Mouse (Mus musculus) liver, embryonic 15.5 days (tissue): ENCODE data around the gene Ldb3. TPM values are rescaled to one million over a fixed set of nuclear protein-coding genes. Genes with fewer than 3 reads are reported as not detected.

ENCODE experiments used
- ATAC-seq: fragments of 200-750 bp; cut with Nextera tagmentation; 2 replicates; pipeline ENCODE4 v1.8.0; 2017; ENCODE audit warnings: moderate number of reproducible peaks, mild to moderate bottlenecking, moderate library complexity; ENCODE audit not compliant: insufficient read depth
- H3K27ac ChIP-seq: fragments of 300-500 bp; sonication (generic); replicated peaks from 2 replicates; pipeline ENCODE4 v1.5.1; 2015; ENCODE audit warnings: mild to moderate bottlenecking, inconsistent platforms
- H3K27me3 ChIP-seq: fragments of 300-500 bp; sonication (generic); 2 replicates; pipeline ENCODE4 v1.6.1; 2015; ENCODE audit warnings: mild to moderate bottlenecking, inconsistent platforms
- H3K36me3 ChIP-seq: fragments of 300-500 bp; sonication (generic); replicated peaks from 2 replicates; pipeline ENCODE4 v1.6.1; 2015; ENCODE audit warnings: moderate library complexity, mild to moderate bottlenecking, inconsistent platforms
- H3K4me1 ChIP-seq: fragments of 300-500 bp; sonication (generic); replicated peaks from 2 replicates; pipeline ENCODE4 v1.6.1; 2015; ENCODE audit warnings: inconsistent platforms
- H3K4me2 ChIP-seq: fragments of 300-500 bp; sonication (generic); 2 replicates; pipeline ENCODE4 v1.6.1; 2015; ENCODE audit warnings: moderate library complexity, mild to moderate bottlenecking, inconsistent platforms
- H3K4me3 ChIP-seq: fragments of 300-500 bp; sonication (generic); replicated peaks from 2 replicates; pipeline ENCODE4 v1.5.1; 2015; ENCODE audit warnings: mild to moderate bottlenecking, inconsistent platforms
- H3K9ac ChIP-seq: fragments of 300-500 bp; sonication (generic); 2 replicates; pipeline ENCODE4 v1.6.1; 2015; ENCODE audit warnings: moderate library complexity, mild to moderate bottlenecking, inconsistent platforms
- H3K9me3 ChIP-seq: fragments of 300-500 bp; sonication (generic); replicated peaks from 2 replicates; pipeline ENCODE4 v1.6.1; 2016; ENCODE audit warnings: inconsistent platforms
- WGBS: fragments of 180-500 bp; shearing (Covaris S2); methylation state at CpG from one replicate; pipeline ENCODE4 v1.1.7; 2015; ENCODE audit warnings: mixed read lengths; ENCODE audit not compliant: insufficient replicate concordance; 5-methylcytosine and 5-hydroxymethylcytosine counted together
- polyA plus RNA-seq: library from polyadenylated mRNA; unstranded; fragments of >200 nt; fragmentation: Nextera tagmentation; extraction: Ambion mirVana; gene quantifications from 2 replicates; pipeline ENCODE4 v1.2.1, GENCODE M21; 2015

Gene Ldb3
- polyA plus RNA-seq, 1 experiment from 2014 or later, result 4.2 TPM

- peaks cover 5% of the 10 kb centered on the region; the same call in 1 of the 2 replicates for H3K27me3 ChIP-seq
- no peaks in the 10 kb centered on the region for H3K9me3 ChIP-seq
- ATAC-seq, result no peak
- 48% methylated on average over 5 of the region's 5 CpGs for WGBS
- no peaks in the 10 kb centered on the region for H3K36me3 ChIP-seq
- no peak overlapping the region for H3K4me2 ChIP-seq
- no peak overlapping the region for H3K4me3 ChIP-seq
- no peaks in the 10 kb centered on the region for H3K4me1 ChIP-seq
- no peak overlapping the region for H3K9ac ChIP-seq
- no peak overlapping the region for H3K27ac ChIP-seq
Observed at GRCm38 (mm10) chr14:34533537-34533936, 54.9 kb downstream of the Ldb3 start.

DNA sequence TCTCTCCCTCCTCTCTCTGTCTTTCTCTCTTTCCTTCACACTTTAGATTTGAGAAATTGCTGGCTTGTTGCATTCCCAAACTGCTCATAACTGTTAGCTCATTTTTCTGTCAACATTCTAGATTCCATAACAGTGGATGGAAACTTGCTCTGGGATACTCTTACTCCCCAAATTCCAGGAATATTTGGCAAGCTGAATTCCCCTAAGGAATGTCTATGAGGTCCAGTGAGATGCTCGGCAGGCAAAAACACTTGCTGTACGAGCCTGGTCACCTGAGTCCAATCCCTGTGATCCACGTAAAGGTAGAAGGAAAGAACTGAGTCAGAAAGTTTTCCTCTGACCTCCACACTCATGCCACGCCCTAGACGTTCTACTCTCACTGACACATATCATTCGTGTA is 55.9 kb downstream of the Ldb3 start:
- WGBS, result 54% methylated on average over 6 of the region's 6 CpGs
- ATAC-seq, result no peak
- peaks cover 10% of the 10 kb centered on the region; the same call in 1 of the 2 replicates for H3K27me3 ChIP-seq
- H3K36me3 ChIP-seq, result no peaks in the 10 kb centered on the region
- H3K27ac ChIP-seq, result no peak overlapping the region
- no peak overlapping the region for H3K4me3 ChIP-seq
- no peak overlapping the region for H3K4me2 ChIP-seq
- no peak overlapping the region for H3K9ac ChIP-seq
- no peaks in the 10 kb centered on the region for H3K4me1 ChIP-seq
- H3K9me3 ChIP-seq, result no peaks in the 10 kb centered on the region

GRCm38 (mm10) chr14:34528804-34529203 is 59.7 kb downstream of the Ldb3 start:
- H3K27me3 ChIP-seq, result peaks cover 10% of the 10 kb centered on the region; the same call in 1 of the 2 replicates
- H3K27ac ChIP-seq, result no peak overlapping the region

DNA sequence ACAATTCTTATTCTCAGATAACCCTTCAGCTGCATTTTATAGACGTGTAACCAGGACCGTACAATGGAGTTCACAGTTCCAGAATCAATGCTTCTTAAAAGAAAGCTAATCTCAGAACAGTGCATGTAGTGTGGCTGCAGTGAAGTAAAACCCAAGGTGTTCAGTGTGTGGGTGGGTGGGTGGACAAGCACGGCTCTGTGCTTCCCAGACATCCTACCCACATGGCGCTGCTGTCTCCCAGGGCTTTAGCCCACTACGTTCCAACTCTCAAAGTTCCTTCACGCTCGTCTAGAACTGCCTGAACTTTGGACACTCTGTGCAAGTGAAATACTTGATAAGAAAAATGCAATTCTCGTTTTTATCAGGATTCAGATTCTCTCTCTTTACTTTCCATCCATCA is 65.8 kb downstream of the Ldb3 start, which contains the start of gene 9230112D13Rik:
Gene 9230112D13Rik, minus strand, starts transcription at position 101 of the 400 bp plus-strand sequence.
- no peak within 1 kb of the TSS for H3K4me2 ChIP-seq
- 66% methylated on average over 8 of the region's 8 CpGs for WGBS

More at GRCm38 (mm10) chr14:34528804-34529203, 59.7 kb downstream of the Ldb3 start:
- Histone ChIP-seq H3K9ac (no peak overlapping the region), H3K36me3 (no peaks in the 10 kb centered on the region), H3K4me2 (no peak overlapping the region), H3K4me3 (no peak overlapping the region), H3K4me1 (no peaks in the 10 kb centered on the region), H3K9me3 (no peaks in the 10 kb centered on the region)
- no peak for ATAC-seq
- 56% methylated on average over 8 of the region's 8 CpGs for WGBS

GRCm38 (mm10) chr14:34517959-34518544 is 70.4 kb downstream of the Ldb3 start:
- H3K4me1 ChIP-seq, result no peaks in the 10 kb centered on the region
- H3K9me3 ChIP-seq, result no peaks in the 10 kb centered on the region
- ATAC-seq, result no peak
- no peaks in the 10 kb centered on the region for H3K36me3 ChIP-seq
- H3K9ac ChIP-seq, result no peak overlapping the region
- no peak overlapping the region for H3K4me3 ChIP-seq
- H3K4me2 ChIP-seq, result no peak overlapping the region
- peaks cover 15% of the 10 kb centered on the region; the same call in 1 of the 2 replicates for H3K27me3 ChIP-seq
- WGBS, result 55% methylated on average over 8 of the region's 8 CpGs
- H3K27ac ChIP-seq, result no peak overlapping the region

More for the DNA sequence above, 65.8 kb downstream of the Ldb3 start, which contains the start of gene 9230112D13Rik:
- no peak within 1 kb of the TSS for H3K9ac ChIP-seq
- no peak within 1 kb of the TSS for H3K4me3 ChIP-seq
- no peak for ATAC-seq
- H3K27me3 ChIP-seq, result no peaks in the 10 kb centered on the region
- H3K9me3 ChIP-seq, result no peaks in the 10 kb centered on the region
- H3K27ac ChIP-seq, result no peak within 1 kb of the TSS
- no peaks in the 10 kb centered on the region for H3K4me1 ChIP-seq
- no peaks in the 10 kb centered on the region for H3K36me3 ChIP-seq

- Histone ChIP-seq H3K4me3 (no peak overlapping the region), H3K9ac (no peak overlapping the region), H3K36me3 (no peaks in the 10 kb centered on the region), H3K27ac (no peak overlapping the region), H3K4me1 (no peaks in the 10 kb centered on the region), H3K27me3 (peaks cover 20% of the 10 kb centered on the region), H3K9me3 (no peaks in the 10 kb centered on the region), H3K4me2 (no peak overlapping the region)
- no peak for ATAC-seq
- 73% methylated on average over 10 of the region's 10 CpGs for WGBS
Observed at GRCm38 (mm10) chr14:34516960-34517577, 71.4 kb downstream of the Ldb3 start.

GRCm38 (mm10) chr14:34515860-34516259 is 72.6 kb downstream of the Ldb3 start:
- H3K4me3 ChIP-seq, result no peak overlapping the region
- H3K27ac ChIP-seq, result no peak overlapping the region
- peaks cover 24% of the 10 kb centered on the region for H3K27me3 ChIP-seq
- H3K9me3 ChIP-seq, result no peaks in the 10 kb centered on the region
- no peak for ATAC-seq
- WGBS, result 34% methylated on average over 5 of the region's 5 CpGs
- H3K4me2 ChIP-seq, result no peak overlapping the region
- no peak overlapping the region for H3K9ac ChIP-seq
- no peaks in the 10 kb centered on the region for H3K4me1 ChIP-seq
- H3K36me3 ChIP-seq, result no peaks in the 10 kb centered on the region

DNA sequence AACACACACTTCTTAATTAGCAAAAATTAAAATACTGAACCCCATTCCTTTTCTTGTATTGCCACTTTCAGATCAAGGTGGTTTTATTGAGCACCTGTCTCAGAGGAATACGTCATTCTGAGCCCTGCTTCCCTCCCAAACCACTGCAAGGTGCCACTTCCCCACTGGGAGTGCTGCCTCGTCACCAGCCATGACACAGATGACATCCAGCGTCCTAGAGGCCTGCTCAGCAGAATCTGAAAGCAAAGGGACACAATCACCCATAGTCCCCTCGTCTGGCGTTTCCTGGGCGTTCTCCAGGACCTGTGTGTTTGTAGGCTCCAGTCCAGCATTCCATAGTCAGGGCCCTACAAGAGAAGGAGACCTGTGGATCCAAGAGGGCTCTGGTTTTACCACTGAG is 74.4 kb downstream of the Ldb3 start:
- Histone ChIP-seq H3K4me1 (0 out of 2 replicates have a peak, but pooled peaks cover under 1% of the 10 kb centered on the region), H3K27me3 (peaks cover 28% of the 10 kb centered on the region), H3K36me3 (no peaks in the 10 kb centered on the region), H3K4me3 (no peak overlapping the region), H3K9me3 (no peaks in the 10 kb centered on the region), H3K9ac (no peak overlapping the region), H3K27ac (no peak overlapping the region), H3K4me2 (no peak overlapping the region)
- no peak for ATAC-seq
- 24% methylated on average over 6 of the region's 6 CpGs for WGBS

DNA sequence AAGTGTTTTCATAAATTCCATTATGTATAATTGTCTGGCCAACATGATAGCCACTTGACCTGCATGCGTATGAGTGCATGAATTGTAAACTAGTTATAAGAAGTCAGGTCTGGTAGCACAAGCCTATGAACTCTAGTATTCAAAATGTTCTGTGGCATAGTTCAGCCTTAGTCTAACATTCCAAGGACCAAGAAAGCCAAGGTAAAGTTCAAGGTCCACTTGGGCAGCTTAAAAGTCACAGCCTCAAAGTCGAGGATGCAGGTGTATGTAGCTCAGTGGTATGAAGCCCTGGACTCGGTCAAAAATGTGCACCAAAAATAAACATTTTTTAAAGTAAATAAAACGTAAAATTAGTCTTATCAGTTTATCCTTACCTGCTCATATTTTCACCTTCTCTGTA is 75.9 kb downstream of the Ldb3 start:
- H3K4me3 ChIP-seq, result no peak overlapping the region
- H3K27me3 ChIP-seq, result peaks cover 34% of the 10 kb centered on the region
- H3K36me3 ChIP-seq, result no peaks in the 10 kb centered on the region
- H3K9me3 ChIP-seq, result no peaks in the 10 kb centered on the region
- WGBS, result 43% methylated on average over 4 of the region's 4 CpGs
- H3K27ac ChIP-seq, result no peak overlapping the region
- H3K4me2 ChIP-seq, result no peak overlapping the region
- H3K9ac ChIP-seq, result no peak overlapping the region
- ATAC-seq, result no peak
- peaks cover 11% of the 10 kb centered on the region for H3K4me1 ChIP-seq

DNA sequence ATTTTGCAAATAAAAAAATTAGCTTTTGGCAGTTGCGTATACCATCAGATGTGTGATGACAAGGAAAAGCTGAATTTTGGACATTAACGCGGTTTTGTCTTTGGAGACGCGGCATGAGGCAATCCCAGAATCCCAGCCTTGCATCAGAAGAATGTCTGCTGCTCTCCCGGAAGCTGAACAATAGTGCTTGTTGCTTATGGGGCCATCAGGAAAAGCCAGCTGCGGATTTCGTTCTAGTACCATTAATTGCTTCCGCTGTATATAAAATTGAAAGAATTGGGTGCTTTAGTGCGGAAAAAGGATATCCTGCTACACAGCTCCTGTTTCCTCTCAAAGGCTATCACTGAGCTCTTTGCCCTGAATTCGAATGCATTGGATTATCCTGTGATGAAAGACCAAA is 76.6 kb downstream of the Ldb3 start:
- H3K36me3 ChIP-seq, result no peaks in the 10 kb centered on the region
- 17% methylated on average over 11 of the region's 11 CpGs for WGBS
- H3K27me3 ChIP-seq, result peaks cover 30% of the 10 kb centered on the region
- peaks cover 11% of the 10 kb centered on the region for H3K4me1 ChIP-seq
- no peaks in the 10 kb centered on the region for H3K9me3 ChIP-seq
- no peak overlapping the region for H3K4me3 ChIP-seq
- no peak overlapping the region for H3K27ac ChIP-seq
- ATAC-seq, result no peak
- no peak overlapping the region for H3K4me2 ChIP-seq
- H3K9ac ChIP-seq, result no peak overlapping the region

- Histone ChIP-seq H3K36me3 (no peaks in the 10 kb centered on the region), H3K9ac (no peak overlapping the region), H3K4me2 (no peak overlapping the region), H3K4me1 (peaks cover 11% of the 10 kb centered on the region), H3K27me3 (peaks cover 49% of the 10 kb centered on the region), H3K27ac (no peak overlapping the region), H3K4me3 (no peak overlapping the region), H3K9me3 (no peaks in the 10 kb centered on the region)
- ATAC-seq, result no peak
- 24% methylated on average over 7 of the region's 7 CpGs for WGBS
Observed at GRCm38 (mm10) chr14:34508842-34509439, 79.5 kb downstream of the Ldb3 start.
